Mouse (Mus musculus): ENCODE measurements at regions not wholly inside any gene's neighbourhood (a gene's known extent, or its start where the extent isn't known, plus 50 kb on each side); places are given as distances from the start of the nearest gene placed in this dataset.

- DNase-seq (ENCODE audit: low read depth, low spot score), result no peak
These were observed 224.5 kb upstream of the Irx5 start for GRCm38 (mm10) chr8:92132949-92133348.

GRCm38 (mm10) chr8:92132526-92132925 is 224.9 kb upstream of the Irx5 start:
- no peak for DNase-seq (ENCODE audit: low read depth, low spot score)

- no peak for DNase-seq (ENCODE audit: low read depth, low spot score)
These were observed 227.3 kb upstream of the Irx5 start for GRCm38 (mm10) chr8:92130025-92130557.

GRCm38 (mm10) chr8:92129241-92130015 is 228.0 kb upstream of the Irx5 start:
- DNase-seq (ENCODE audit: low read depth, low spot score), result peak; percentile 8

GRCm38 (mm10) chr8:92125631-92126030 is 231.8 kb upstream of the Irx5 start:
- DNase-seq (ENCODE audit: low read depth, low spot score), result no peak

GRCm38 (mm10) chr8:92121296-92121695 is 236.1 kb upstream of the Irx5 start:
- DNase-seq (ENCODE audit: low read depth, low spot score), result no peak

GRCm38 (mm10) chr8:92115479-92116267 is 241.8 kb upstream of the Irx5 start:
- no peak for DNase-seq (ENCODE audit: low read depth, low spot score)

GRCm38 (mm10) chr8:92114311-92115275 is 242.8 kb upstream of the Irx5 start:
- DNase-seq (ENCODE audit: low read depth, low spot score), result no peak

GRCm38 (mm10) chr8:92113901-92114300 is 243.5 kb upstream of the Irx5 start:
- DNase-seq (ENCODE audit: low read depth, low spot score), result no peak

- DNase-seq (ENCODE audit: low read depth, low spot score), result no peak
These were observed 244.0 kb upstream of the Irx5 start for GRCm38 (mm10) chr8:92113386-92113785.

- DNase-seq (ENCODE audit: low read depth, low spot score), result no peak
These were observed 252.9 kb upstream of the Irx5 start for GRCm38 (mm10) chr8:92104561-92104960.

GRCm38 (mm10) chr8:92102521-92102920 is 254.9 kb upstream of the Irx5 start:
- DNase-seq (ENCODE audit: low read depth, low spot score), result no peak

GRCm38 (mm10) chr8:92095276-92095675 is 262.1 kb upstream of the Irx5 start:
- no peak for DNase-seq (ENCODE audit: low read depth, low spot score)

- DNase-seq (ENCODE audit: low read depth, low spot score), result no peak
These were observed 273.3 kb upstream of the Irx5 start for GRCm38 (mm10) chr8:92084124-92084523.

- DNase-seq (ENCODE audit: low read depth, low spot score), result no peak
These were observed 275.5 kb upstream of the Irx5 start for GRCm38 (mm10) chr8:92081900-92082299.

GRCm38 (mm10) chr8:92080852-92081251 is 276.6 kb upstream of the Irx5 start:
- DNase-seq (ENCODE audit: low read depth, low spot score), result no peak

GRCm38 (mm10) chr8:92077611-92078010 is 275.7 kb upstream of the Irx3 start:
- DNase-seq (ENCODE audit: low read depth, low spot score), result no peak

- no peak for DNase-seq (ENCODE audit: low read depth, low spot score)
These were observed 270.4 kb upstream of the Irx3 start for GRCm38 (mm10) chr8:92072254-92072615.

- no peak for DNase-seq (ENCODE audit: low read depth, low spot score)
These were observed 269.7 kb upstream of the Irx3 start for GRCm38 (mm10) chr8:92071305-92072253.

- no peak for DNase-seq (ENCODE audit: low read depth, low spot score)
These were observed 268.8 kb upstream of the Irx3 start for GRCm38 (mm10) chr8:92070704-92071103.
